Mouse (Mus musculus) gastrocnemius, adult 8-10 months (tissue): ENCODE measurements at regions not wholly inside any gene's neighbourhood (a gene's known extent, or its start where the extent isn't known, plus 50 kb on each side); places are given as distances from the start of the nearest gene placed in this dataset.
"Not testable (repeated sequence)": the region's sequence is repeated elsewhere in the genome, so short reads cannot be mapped to it uniquely, and the experiment has no call there.

Source experiments
- DNase-seq, 2 experiments: peaks; one replicate each; pipeline ENCODE4 v3.0.0; 2022; ENCODE audit warnings: low spot score in 2 of 2

- DNase-seq, result not testable (repeated sequence)
Observed at GRCm38 (mm10) chr3:147635486-147635885, 783.3 kb downstream of the Ttll7 start.

- no peak for DNase-seq
Observed at GRCm38 (mm10) chr3:147631151-147631550, 779.0 kb downstream of the Ttll7 start.

GRCm38 (mm10) chr3:147583697-147584315, 731.6 kb downstream of the Ttll7 start:
- DNase-seq, result no peak

- DNase-seq, result no peak
Observed at GRCm38 (mm10) chr3:147571850-147572249, 719.7 kb downstream of the Ttll7 start.

- no peak for DNase-seq
Observed at GRCm38 (mm10) chr3:147545329-147546006, 693.3 kb downstream of the Ttll7 start.

GRCm38 (mm10) chr3:147542285-147542684, 690.1 kb downstream of the Ttll7 start:
- DNase-seq, result no peak

GRCm38 (mm10) chr3:147537584-147537983, 685.4 kb downstream of the Ttll7 start:
- DNase-seq, result no peak

- no peak for DNase-seq
Observed at GRCm38 (mm10) chr3:147532196-147532595, 680.0 kb downstream of the Ttll7 start.

- DNase-seq, result no peak
Observed at GRCm38 (mm10) chr3:147531608-147532180, 679.5 kb downstream of the Ttll7 start.
